Mouse (Mus musculus) lung, adult 18-20 months (tissue): ENCODE measurements around the gene Ccdc93.

Experiments used
- DNase-seq, 2 experiments: peaks; one replicate each; pipeline ENCODE4 v3.0.0; 2022; ENCODE audit warnings: mixed read lengths in 2 of 2

The Ccdc93 gene

DNA sequence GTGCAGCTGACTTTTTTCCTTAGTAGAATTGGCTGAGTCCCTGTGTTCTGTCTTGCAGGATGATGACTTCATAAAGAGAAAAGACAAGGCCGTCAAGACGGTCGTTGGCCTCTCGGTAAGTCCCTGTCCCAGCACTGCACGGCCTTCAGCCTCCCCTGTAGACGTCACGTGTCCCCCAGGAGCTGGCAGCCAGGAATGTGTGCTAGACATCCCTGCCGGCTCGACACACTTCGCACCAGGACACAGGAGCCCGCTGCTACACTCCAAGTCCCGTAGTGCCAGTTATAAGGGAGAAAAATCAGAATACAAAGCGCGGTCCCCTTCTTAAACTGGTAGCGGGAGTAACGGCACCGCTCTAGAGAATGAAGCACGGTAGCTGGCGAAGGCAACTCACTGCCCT is 17.3 kb downstream of the Ccdc93 start:
- DNase-seq = no peak

DNA sequence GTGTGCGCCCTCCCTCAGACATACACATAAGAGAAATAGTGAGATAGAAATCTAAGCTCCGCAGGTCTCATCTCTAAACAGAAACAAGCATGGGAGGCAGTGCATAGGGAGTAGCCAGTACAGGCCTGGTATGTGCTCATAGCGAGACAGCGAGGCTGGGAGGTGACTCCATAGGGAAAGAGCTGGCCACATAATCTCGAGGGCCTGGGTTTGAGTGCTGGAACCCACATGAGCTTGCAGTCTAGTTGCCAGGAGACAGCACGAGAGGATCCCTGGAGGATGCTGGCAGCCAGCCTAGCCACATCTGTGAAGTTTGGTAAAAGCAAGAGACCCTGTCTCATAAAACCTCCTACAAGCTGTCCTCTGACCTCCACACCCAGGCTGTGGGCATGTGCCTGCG is 20.2 kb downstream of the Ccdc93 start:
- DNase-seq = no peak

DNA sequence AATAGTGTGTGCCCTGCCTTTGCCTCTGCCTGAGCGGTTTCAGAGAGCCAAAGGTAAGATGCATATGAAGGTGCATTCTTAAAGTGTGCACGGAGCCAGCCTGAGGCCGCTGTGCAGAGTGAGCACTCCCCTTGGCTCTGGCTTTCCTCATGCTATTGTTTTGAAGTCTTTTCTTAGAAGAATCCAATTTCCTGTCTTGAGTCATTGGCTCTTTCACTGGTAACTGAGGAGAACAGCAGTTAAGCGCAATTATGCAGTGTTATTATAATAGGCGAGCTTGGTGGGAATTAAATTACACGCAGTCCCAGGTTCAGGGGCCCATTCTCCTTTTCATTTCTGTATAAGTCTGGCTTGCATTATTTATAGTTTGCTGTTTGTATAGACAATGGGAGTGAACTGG is 21.6 kb downstream of the Ccdc93 start:
- no peak for DNase-seq

DNA sequence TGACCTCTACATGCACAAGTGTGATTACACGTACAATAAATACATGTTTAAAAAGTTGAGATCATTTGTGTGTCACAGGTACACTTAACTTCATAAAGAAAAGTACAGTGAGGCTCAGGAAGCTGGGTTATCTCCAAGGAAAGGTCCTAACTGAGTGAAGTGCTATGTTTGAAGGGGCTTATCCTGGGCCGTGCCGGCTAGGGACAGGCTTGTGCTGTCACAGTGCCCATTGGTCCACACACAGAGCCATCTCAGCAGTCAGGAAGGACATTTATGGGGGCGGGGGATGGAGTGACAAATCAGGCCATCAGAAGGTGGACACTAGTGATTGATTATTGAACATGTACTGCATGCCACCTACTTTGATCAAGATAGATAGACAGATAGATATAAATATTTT is 22.2 kb downstream of the Ccdc93 start:
- no peak for DNase-seq

DNA sequence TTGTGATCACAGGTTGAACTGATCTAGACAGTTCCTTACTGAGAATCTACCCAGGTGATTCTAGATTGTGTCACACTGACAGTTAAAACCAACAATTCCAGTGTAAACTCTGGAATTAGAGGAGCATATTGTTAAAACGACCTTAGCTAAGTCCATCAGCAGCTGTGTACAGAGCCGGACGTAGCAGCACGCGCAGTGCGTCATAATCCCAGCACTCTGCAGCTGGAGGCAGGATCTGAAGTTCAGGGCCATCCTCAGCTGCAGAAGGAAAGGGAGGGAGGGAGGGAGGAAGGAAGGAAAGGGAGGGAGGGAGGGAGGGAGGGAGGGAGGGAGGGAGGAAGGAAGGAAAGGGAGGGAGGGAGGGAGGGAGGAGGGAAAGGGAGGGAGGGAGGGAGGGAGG is 24.1 kb downstream of the Ccdc93 start:
- no peak for DNase-seq

DNA sequence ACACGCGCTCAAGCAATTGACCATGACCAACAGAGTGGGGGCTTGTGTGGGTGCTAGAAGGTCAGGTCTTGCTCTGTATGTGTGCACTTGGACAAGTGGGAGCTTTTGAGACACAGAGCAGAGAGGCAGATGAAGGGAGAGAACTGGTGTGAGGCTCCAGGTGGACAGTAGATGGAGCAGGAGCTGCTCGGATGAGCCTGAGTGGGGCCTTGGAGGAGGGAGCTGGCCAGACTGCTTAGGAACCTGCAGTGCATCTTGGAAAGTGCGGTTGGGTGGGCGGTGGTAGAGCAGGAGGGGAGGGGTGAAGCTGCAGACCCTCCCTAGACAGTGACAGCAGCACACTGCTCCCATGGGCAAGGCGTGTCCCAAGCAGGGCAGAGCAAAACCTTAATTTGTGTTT is 29.2 kb downstream of the Ccdc93 start:
- DNase-seq = no peak

DNA sequence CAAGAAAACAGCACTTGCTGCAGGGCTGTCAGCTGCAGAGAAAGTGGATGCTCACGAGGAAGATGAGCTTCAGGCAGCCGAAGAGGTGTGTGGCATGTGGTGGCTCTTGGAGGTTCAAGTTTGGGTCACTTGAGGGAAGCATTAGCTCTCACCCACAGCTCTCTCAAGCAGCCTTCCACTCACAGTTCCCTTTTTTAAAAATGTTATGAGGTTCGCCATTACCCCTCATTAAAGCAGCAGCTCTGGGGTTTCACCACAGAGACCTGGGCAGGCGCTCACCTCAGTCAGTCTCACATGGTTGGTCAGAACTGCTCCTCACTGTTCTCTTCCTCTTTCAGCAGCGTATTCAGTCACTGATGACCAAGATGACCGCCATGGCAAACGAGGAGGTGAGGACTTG is 31.0 kb downstream of the Ccdc93 start:
- DNase-seq = no peak

DNA sequence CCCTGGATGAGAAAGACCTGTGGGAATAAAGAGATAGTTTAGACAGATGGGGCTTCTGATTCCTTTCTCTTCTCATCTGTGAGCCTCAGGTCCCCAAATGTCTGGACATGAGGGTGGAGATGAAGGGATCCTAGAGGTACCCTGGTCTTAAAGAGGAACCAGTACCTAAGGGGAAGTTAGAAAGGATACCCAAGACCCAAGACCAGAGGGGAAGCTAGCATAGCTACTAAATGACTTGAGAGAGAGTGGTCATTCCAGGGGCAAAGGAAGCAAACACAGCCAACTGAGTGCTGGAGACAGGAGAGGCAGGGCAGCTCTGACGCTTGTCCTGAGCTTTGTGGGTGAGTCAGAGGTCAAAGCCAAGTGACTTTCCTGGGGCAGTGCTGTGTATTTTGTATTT is 31.8 kb downstream of the Ccdc93 start:
- no peak for DNase-seq

DNA sequence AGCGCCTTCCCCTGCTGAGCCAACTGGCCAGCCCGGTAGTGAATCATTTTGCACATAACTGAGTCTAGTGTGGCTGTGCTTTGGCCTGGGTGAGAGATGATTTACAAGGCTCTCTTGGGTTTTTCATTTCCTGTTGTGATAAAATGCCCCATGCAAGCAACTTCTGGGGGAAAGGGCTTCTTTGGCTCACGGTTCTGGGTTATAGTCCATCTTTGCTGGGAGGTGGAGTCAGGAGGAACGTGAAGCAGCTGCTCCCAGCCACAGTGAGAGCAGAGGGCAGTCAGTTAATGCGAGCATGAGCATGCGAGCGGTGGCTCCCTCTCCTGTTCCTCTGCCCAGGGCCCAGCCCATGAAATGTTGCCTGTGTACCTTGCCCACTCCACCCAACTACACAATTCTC is 33.0 kb downstream of the Ccdc93 start:
- no peak for DNase-seq

DNA sequence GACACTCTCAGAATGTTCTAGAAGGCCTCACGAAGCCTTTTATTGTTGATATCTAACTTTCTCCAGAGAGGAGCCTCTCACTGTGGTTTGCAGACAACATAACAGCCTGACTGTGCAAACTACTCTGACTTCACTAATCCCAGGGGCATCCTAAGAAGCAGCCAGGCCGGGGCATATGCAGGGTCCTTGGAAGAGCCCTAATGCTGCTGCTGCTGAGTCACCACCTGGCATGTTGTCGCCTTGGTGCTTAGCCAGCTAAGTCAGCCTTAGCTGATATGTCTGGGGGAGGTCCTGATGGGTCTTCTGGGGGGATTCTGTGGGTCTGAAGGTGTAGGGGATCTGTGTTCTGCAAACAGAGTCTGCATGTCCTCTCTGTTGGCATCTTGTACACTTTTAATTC is 35.4 kb downstream of the Ccdc93 start:
- no peak for DNase-seq

DNA sequence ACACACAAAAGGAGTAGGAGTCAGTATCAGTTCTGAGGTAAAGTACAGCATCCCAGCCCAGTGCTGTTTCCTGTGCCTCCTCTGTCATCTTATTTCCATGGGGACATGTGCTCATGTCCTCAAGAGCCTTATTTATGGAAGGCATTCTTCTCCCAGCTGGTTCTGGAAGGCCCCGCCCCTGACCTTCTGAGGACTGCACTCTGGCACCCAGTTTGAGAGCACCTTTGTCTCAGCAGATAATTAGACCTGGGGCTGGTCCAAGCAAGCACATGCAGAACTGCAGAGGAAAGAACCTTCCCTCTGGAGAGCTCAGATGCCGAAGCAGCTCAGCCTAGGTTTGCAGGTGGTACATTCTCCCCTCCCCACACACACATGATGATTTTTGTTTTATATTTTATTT is 37.4 kb downstream of the Ccdc93 start:
- DNase-seq = no peak

DNA sequence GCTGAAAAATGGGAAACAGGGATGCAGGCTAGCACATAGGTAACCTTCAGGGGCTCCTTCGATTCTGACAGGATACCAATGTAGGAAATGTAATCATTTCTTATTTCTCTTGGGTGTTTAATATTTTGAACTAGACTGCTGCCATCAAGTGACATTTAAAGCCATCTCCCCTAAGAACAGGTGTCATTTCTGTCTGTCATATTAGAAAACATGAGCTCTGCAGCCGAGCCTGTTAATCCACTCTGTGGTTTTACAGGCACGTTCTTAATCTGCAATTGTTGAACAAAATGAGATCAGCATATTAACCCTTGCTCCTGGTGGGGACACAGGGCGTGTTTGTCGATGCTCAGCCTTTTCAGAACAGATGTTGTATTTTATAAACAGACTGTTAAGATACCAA is 40.7 kb downstream of the Ccdc93 start:
- no peak for DNase-seq

DNA sequence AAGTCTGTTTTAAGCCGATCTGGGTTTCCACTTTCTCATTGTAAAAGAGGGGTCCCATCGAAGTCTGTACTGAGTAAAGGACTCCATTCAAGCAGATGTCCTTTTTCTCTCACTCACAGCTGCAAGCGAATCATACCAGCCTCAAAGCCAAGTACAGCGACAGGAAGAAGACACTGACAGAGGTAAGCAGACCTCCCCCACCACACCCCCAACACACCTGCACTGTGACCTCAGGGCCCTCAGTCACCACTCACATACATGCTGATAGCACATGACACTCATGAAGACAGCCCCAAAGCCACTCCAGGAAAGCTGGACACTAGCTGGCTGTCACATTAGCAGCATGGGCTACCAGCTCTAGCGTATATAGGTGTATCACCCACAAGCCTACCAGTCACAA is 46.9 kb downstream of the Ccdc93 start:
- no peak for DNase-seq

DNA sequence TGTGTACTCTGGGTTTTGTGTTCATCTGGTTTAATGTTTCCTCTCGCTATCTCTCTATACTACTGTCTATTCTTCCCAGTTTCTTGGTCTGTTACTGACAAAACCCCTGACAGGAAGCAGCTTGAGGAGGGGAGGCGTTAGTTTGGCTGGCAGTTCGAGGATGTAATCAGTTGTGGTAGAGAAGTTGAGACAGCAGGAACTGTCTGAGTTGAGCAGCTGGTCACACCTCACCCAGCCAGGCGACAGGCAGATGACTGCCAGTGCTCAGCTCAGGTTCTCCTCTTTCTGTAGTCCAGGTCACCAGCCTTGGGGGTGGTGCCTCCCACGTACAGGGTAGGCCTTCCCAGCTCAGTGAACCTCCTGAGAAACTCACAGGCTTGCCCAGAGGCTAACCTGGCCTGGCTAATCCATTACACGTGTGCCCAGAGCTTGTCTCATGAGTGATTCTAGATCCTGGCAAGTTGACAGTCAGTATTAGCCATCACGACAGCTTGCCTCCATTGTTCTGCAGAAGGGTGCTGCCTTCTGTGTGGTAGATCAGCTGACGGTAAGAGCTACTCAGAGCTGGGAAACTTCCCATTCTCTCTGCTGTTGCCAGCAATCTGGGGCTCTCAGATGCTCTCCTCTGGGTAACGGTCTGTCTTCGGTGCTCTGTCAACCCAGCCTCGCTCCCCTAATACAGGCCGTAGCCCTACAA is 47.6 kb downstream of the Ccdc93 start:
- DNase-seq = no peak

DNA sequence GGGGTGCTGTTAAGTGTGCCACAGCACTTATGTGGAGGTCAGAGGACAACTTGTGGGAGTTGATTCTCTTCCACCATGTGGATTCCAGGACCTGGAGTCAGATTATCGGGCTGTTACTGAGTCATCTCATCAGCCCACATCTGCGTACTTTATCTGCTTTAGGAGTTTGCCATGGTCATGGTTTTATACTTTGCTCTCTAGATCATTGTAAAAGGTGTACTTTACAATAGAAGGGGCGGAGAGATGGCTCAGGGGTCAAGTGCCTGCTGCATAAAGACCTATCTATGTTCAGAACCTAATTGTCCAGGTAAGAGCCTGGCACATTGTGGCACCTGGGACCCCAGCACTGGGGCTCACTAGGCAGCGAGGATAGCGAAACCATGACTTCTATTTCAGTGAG is 48.6 kb downstream of the Ccdc93 start:
- no peak for DNase-seq

DNA sequence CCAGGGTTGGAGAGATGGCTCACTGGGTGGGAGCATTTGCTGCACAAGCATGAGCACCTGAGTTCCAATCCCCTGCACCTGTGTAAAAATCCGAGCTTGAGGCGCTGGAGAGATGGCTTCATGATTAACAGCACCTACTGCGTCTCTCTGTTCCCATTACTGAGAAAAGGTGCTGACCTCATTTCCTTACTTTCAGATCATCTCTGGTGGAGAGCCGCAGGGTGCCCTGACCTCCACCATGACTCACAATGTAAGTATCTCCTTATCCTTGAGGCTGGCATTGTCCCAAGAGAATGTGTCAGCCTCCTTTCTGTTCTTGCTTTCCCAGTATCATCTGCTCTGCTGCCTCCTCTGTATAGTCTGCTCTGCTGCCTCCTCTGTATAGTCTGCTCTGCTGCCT is 52.2 kb downstream of the Ccdc93 start:
- DNase-seq = no peak

DNA sequence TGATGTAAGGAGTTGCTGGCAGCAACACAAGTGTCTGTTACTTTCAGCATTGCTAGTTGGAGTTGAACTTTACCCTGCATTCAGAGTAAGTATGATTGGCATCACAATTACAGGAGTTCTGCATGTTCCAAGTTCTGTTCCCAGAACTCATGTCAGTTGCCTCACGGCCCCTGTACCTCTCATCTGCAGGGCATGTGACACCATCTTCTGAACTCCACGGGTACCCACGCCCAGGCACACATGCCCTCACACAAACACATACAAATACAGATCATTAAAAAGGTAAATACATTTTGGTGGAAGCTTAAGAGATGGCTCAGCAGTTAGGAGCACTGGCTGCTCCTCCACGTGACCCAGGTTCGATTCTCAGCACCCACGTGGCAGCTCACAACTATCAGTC is 56.0 kb downstream of the Ccdc93 start:
- DNase-seq = no peak

DNA sequence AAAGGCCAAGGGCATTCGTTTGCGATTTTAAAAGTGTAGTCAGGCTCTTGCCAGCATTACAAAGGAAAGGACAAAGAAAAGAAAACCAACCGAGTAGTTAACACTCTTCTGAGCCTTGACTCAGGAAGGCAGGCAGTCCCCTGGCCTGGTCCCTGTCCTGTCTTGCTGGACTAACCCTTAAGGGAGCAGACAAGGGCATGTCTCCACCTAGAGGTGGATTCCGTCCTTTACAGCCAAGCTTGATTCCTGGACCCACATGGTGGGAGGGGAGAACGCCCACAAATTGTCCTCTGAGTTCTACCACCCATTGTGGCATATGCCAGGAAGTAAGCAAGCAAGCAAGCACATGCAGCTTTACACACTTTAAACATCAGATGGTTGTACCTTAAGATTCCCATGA is 59.4 kb downstream of the Ccdc93 start:
- peak in 1 of 2 experiments; percentile 5 for DNase-seq

DNA sequence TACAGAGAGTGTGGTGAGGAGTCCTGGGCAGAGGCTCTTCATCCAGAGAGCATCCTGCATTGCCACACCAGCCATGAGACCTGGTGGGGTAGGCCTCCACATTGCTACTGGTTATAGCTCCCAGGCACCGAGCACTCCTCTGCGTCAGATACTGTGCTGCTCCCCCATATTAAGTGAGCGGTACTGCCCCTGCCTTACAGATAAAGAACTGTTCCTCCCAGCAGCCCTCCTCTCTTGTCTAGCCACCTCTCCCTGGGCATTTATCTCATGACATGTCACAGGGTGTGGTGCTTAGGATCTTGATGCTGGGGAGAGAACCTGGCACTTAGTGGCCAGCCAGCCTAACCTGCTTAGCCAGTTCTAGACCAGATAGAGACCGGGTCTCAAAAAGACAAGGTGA is 66.2 kb downstream of the Ccdc93 start:
- no peak for DNase-seq

DNA sequence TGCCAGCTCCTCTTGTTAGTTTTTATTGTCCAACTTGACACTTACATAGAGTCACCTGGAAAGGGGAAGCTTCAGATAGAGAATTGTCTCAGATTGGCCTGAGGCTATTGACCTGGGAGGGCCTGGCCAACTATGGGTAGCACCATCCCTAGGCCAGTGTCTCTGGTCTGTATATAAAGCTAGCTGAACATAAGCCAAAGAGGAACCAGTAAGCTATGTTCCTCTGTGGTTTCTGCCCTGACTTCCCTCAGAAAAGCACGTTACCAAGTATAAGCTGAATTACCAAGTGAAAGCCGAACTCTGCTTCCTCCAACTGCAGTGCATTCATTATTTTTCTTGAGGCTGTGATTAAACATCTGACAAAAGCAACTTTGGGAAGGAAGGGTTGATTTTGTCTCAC is 77.9 kb downstream of the Ccdc93 start:
- no peak for DNase-seq

DNA sequence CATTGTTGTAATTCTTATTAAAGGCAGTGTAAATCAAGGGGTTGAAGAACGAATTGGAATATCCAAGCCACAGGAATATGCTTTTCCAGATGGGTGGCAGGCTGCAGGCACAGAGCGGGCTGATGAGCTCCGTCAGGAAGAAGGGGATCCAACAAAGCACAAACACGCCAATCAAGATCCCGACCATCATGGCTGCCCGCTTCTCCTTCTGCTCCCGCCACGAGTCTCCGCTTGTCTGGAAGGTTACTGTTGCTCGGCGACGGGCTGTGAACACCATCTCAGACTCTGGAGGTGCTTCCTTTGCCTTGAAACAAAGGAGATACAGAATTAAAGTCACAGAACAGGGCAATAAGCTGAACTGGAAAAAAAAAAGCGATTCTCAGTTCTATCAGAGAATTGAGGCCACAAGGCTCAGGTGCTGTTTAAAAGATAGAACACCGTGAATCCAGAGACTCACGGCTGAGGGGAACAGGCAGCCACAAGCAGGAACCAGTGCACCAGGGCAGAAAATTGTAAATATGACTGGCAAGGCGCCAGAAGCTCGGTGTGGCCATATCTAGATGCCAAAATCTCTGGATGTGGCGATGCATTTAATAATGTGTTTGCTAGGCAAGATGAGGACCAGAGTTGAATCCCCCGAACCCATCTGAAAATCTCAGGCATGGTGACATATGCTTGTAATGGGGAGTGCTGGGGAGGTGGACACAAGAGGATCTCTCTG is 79.7 kb downstream of the Ccdc93 start:
- DNase-seq = no peak

DNA sequence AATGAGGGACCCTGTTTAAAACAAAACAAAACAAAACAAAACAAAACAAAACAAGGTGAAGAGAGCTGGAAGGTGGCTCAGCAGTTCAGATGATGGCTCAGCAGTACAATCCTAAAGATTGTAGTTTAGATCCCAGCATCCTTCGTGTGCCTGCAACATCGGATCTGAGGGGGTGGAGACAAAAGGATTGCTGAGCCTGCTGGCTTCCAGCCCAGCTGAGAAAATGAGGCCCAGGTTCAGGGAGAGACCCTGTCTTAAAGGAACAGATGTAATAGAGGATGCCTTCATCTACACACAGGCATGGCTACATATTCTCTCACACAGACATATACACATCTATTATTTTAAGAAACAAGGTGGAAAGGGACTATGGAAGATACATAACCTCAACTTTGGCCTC is 80.3 kb downstream of the Ccdc93 start:
- no peak for DNase-seq

DNA sequence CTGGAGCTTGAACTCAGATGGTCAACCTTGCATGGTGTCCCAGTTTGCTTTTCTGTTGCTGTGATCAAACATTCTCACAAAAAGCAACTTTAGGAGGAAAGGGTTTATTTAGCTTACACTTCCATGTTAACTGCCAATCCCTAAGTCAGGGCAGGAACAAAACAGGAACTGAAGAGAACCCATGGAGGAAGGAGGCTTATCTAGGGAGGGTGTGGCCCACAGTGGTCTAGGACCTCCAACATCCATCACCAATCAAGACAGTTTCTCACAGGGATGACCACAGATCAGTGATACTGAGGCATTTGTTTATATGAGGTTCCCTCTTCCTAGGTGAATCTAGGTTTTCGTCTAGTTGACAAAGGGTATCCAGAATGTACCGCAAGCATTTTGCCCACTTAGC is 81.1 kb downstream of the Ccdc93 start:
- no peak for DNase-seq

DNA sequence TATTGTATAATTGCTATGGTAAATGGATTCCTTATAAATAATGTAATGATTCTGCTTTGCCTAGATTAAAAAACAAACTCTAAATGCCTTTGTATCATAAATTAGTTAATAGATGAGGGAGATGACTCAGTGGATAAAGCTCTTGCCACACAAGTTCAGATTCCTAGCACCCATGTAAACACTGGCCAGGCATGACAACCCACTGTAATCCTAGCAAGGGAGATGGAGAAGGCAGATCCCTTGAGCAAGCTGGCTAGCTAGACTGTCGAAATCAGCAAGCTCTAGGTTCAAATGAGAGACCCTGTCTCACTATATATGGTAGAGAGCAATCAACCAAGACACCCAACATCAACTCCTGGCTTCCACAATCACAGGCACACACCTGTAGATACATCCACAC is 87.8 kb downstream of the Ccdc93 start:
- DNase-seq = no peak

DNA sequence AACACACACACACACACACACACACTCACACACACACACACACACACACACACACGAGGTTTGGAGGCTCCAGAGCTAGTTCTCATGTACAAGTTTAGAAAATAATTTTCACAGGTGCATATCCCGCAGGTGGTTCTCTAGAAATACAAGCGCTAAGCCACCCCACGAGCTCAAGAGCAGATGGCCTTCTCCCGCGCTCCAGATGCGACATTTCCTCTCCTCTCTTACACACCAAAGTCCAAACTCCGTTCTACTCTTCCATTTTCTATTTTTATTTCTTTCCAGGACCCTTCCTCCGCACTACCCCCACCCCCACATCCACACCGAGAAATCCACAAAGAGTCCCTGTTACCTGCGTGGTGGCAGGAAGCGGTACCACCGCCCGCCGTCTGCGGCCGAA is 96.2 kb downstream of the Ccdc93 start:
- no peak for DNase-seq
